Mouse (Mus musculus) heart, adult 2 months (tissue): ENCODE measurements around the gene Olfr403.

Experiments
- CTCF ChIP-seq: fragments of 200-600 bp; IDR thresholded peaks from 2 replicates; pipeline ENCODE4 v1.8.1; 2022; ENCODE audit warnings: antibody characterized with exemption, mild to moderate bottlenecking, moderate library complexity
- EP300 ChIP-seq: fragments of 200-500 bp; IDR thresholded peaks from 2 replicates; pipeline ENCODE4 v1.6.1; 2011; ENCODE audit warnings: low read depth, low read length, control low read depth; ENCODE audit not compliant: insufficient read depth
- POLR2A ChIP-seq: fragments of 200-500 bp; IDR thresholded peaks from 2 replicates; pipeline ENCODE4 v1.6.1; 2011; ENCODE audit warnings: mild to moderate bottlenecking, low read depth, low read length, control low read depth; ENCODE audit not compliant: insufficient read depth

DNA sequence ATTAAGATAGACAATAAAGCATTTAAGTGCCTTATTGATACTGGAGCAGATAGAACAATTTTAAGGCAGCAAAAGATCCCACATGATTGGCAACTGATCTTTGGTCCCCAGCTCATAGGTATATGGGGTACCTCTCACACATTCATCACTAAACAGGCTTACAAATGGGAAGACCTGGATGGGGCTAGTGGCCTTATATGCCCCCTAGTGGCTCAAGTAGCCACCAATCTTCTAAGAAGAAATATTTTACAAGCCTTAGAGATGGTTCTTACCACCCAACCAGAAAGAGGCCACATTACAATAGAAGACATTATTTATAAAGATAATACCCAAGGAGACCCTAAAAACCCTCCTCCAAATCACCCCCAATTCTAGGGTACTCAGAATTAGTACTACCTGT lies 40.2 kb upstream of the Olfr403 start:
- TF ChIP-seq CTCF (no peak), EP300 (no peak), POLR2A (no peak)
